ENCODE assay signal across 9 mouse cellular contexts in the genomic region with DNA sequence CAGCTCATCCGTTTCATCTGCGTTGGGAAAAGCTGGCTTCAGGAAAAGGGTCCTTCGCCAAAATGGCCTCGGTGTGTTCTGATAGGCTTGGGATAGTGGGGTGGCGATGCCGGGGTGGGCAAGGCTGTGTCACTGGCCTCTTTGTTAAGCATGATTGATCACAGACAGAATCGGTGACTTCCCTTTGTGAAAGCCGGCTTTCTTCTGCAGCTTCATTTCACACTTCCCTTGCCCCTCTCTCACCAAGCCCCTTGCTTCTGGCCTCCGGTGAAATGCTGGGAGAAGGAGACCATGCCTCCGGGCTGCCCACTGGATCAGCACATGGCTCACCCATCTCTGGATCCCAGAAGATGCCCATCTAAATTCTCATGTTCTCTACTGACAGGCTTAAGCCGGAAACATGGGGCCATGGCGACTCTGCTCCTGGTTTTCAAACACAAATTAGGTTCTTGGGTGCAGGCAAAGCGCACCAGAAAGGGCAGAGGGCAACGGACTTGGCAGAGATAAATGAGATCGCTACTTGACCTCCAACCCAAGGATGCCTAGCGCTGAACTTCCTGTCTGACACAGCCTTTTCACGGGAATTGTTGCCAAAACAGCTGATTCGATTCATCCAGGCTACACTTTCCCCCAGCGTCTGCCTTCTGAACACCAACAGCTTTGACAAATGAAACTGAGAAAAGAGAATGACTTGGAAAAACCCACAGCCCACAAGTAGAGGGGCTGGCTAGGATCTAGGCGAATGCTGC.
A peak's percentile ranks its signal among the peaks of the same experiment; 100 is the strongest.
DNase-seq lines count a peak whose midpoint lies in the region; ATAC-seq lines count a peak whose summit lies in the region.
"Had no signal": no experiment of that assay in that cellular context is flagged by ENCODE, and none has a peak within 500 bp of the region (broad histone marks: within the 10 kb centered on the region; RNA-seq: fewer than 3 reads in every experiment).

No protein-coding gene starts in this region.

- no peak for ATAC-seq in heart, embryonic 14.5 days (ENCODE audit: insufficient number of reproducible peaks, insufficient read depth, low FRiP score, low read depth)
- ATAC-seq in limb, embryonic 13.5 days (ENCODE audit: low FRiP score, low read depth): no peak
- ATAC-seq in neural tube, embryonic 14.5 days (ENCODE audit: low read depth): peak; percentile 72

- peak overlapping the region; percentile 9; the same call in 1 of the 2 replicates for H3K4me2 ChIP-seq in heart, embryonic 14.5 days (ENCODE audit: low read length)
- peak overlapping the region; percentile 31 for H3K4me2 ChIP-seq in limb, embryonic 13.5 days (replicated peaks)
- H3K4me2 ChIP-seq in neural tube, embryonic 14.5 days (ENCODE audit: low read depth, low read length): peak overlapping the region; percentile 39; the same call in 1 of the 2 replicates

- no peak overlapping the region for H3K9ac ChIP-seq in heart, embryonic 14.5 days (ENCODE audit: low read length)
- H3K9ac ChIP-seq in limb, embryonic 13.5 days: no peak overlapping the region
- H3K9ac ChIP-seq in neural tube, embryonic 14.5 days (replicated peaks; ENCODE audit: low read depth, low read length): peak overlapping the region; percentile 37; the same call in 1 of the 2 replicates

- 60% methylated on average over 20 of the region's 20 CpGs for WGBS in heart, embryonic 14.5 days
- WGBS in hindbrain, embryonic 10.5 days: 15% methylated on average over 20 of the region's 20 CpGs
- WGBS in limb, embryonic 13.5 days: 20% methylated on average over 20 of the region's 20 CpGs
- 6% methylated on average over 20 of the region's 20 CpGs for WGBS in neural tube, embryonic 14.5 days

- H3K27me3 ChIP-seq in heart, embryonic 14.5 days (ENCODE audit: control insufficient read depth, insufficient read depth, low read length): no peaks in the 10 kb centered on the region
- H3K27me3 ChIP-seq in hindbrain, embryonic 10.5 days (ENCODE audit: insufficient read depth, poor library complexity, severe bottlenecking): peaks cover 3% of the 10 kb centered on the region
- peaks cover 35% of the 10 kb centered on the region for H3K27me3 ChIP-seq in limb, embryonic 13.5 days
- no peaks in the 10 kb centered on the region for H3K27me3 ChIP-seq in neural tube, embryonic 14.5 days (ENCODE audit: control insufficient read depth, insufficient read depth, low read length)

- 0 out of 4 replicates have a peak, but pooled peaks cover 0 to 2% of the 10 kb centered on the region in 2 experiments for H3K4me1 ChIP-seq in heart, embryonic 14.5 days (ENCODE audit: control insufficient read depth in 2 of 2, insufficient read depth in 2 of 2, low read length in 2 of 2)
- peaks cover 53% of the 10 kb centered on the region for H3K4me1 ChIP-seq in hindbrain, embryonic 10.5 days (replicated peaks)
- H3K4me1 ChIP-seq in limb, embryonic 13.5 days: peaks cover 4% of the 10 kb centered on the region
- peaks cover 27% of the 10 kb centered on the region for H3K4me1 ChIP-seq in neural tube, embryonic 14.5 days (ENCODE audit: control insufficient read depth, insufficient read depth, low read length)

- H3K27ac ChIP-seq in heart, embryonic 14.5 days (replicated peaks in 1 of 2; ENCODE audit: control insufficient read depth in 1 of 2, insufficient read depth in 1 of 2, low read depth in 2 of 2, low read length in 2 of 2): no peak overlapping the region
- peak overlapping the region; percentile 93 for H3K27ac ChIP-seq in hindbrain, embryonic 10.5 days
- H3K27ac ChIP-seq in limb, embryonic 13.5 days: no peak overlapping the region
- H3K27ac ChIP-seq in neural tube, embryonic 14.5 days (ENCODE audit: low read depth, low read length): peak overlapping the region; percentile 80

- no peak overlapping the region for H3K4me3 ChIP-seq in heart, embryonic 14.5 days (ENCODE audit: control insufficient read depth in 1 of 2, insufficient read depth in 1 of 2, low read depth in 1 of 2, low read length in 2 of 2)
- H3K4me3 ChIP-seq in hindbrain, embryonic 10.5 days: peak overlapping the region; percentile 40
- no peak overlapping the region for H3K4me3 ChIP-seq in limb, embryonic 13.5 days
- H3K4me3 ChIP-seq in neural tube, embryonic 14.5 days (ENCODE audit: low read depth, low read length): peak overlapping the region; percentile 6; the same call in 1 of the 2 replicates

- no peaks in the 10 kb centered on the region for H3K36me3 ChIP-seq in heart, embryonic 14.5 days (ENCODE audit: control insufficient read depth, insufficient read depth, low read length)
- H3K36me3 ChIP-seq in hindbrain, embryonic 10.5 days: no peaks in the 10 kb centered on the region
- H3K36me3 ChIP-seq in limb, embryonic 13.5 days: no peaks in the 10 kb centered on the region
- no peaks in the 10 kb centered on the region for H3K36me3 ChIP-seq in neural tube, embryonic 14.5 days (ENCODE audit: control insufficient read depth, insufficient read depth, low read length)

- H3K9me3 ChIP-seq in heart, embryonic 14.5 days (ENCODE audit: control insufficient read depth, low read length): no peaks in the 10 kb centered on the region
- H3K9me3 ChIP-seq in hindbrain, embryonic 10.5 days: no peaks in the 10 kb centered on the region
- H3K9me3 ChIP-seq in limb, embryonic 13.5 days: no peaks in the 10 kb centered on the region
- no peaks in the 10 kb centered on the region for H3K9me3 ChIP-seq in neural tube, embryonic 14.5 days (ENCODE audit: control insufficient read depth, low read length)

- DNase-seq in heart, adult 18-20 months: no peak
- peak; percentile 86 for DNase-seq in hindbrain, embryonic 10.5 days (ENCODE audit: low spot score)
- no peak for DNase-seq in layer of hippocampus, adult 9-11 months
- no peak for DNase-seq in left cerebral cortex, adult 11 months (ENCODE audit: low spot score)
- no peak for DNase-seq in frontal cortex, postnatal 25 days (ENCODE audit: low spot score in 2 of 2)
- DNase-seq: thymus, postnatal 4 days had no signal

Comparison
In these comparisons a context has a peak if more than half of its experiments do, and no peak if none do; other contexts are left out.
1. H3K27ac ChIP-seq: peak in hindbrain, embryonic 10.5 days (single experiment) and neural tube, embryonic 14.5 days (single experiment); none in heart, embryonic 14.5 days (0 of 2) and limb, embryonic 13.5 days (single experiment).
2. H3K4me3 ChIP-seq: peak in hindbrain, embryonic 10.5 days (single experiment) and neural tube, embryonic 14.5 days (single experiment); none in heart, embryonic 14.5 days (0 of 2) and limb, embryonic 13.5 days (single experiment).
3. Peak in every context shown above with its lines, with median percentiles within 50 percentile points of each other: H3K4me2 ChIP-seq.